Mouse (Mus musculus) heart, adult 2 months (tissue): ENCODE measurements at regions not wholly inside any gene's neighbourhood (a gene's known extent, or its start where the extent isn't known, plus 50 kb on each side); places are given as distances from the start of the nearest gene placed in this dataset.

Source experiments
- DNase-seq, 2 experiments: peaks; one replicate each; pipeline ENCODE4 v3.0.0; 2021
- H3K27ac ChIP-seq: fragments of 200-600 bp; 2 replicates; pipeline ENCODE4 v1.8.1; 2022
- H3K27me3 ChIP-seq: fragments of 200-500 bp; 2 replicates; pipeline ENCODE4 v1.6.1; 2012; ENCODE audit warnings: mild to moderate bottlenecking, low read length, inconsistent platforms, mixed read lengths; ENCODE audit not compliant: control insufficient read depth, insufficient read depth
- H3K36me3 ChIP-seq: fragments of 200-500 bp; 2 replicates; pipeline ENCODE4 v1.6.1; 2012; ENCODE audit warnings: low read length, inconsistent platforms; ENCODE audit not compliant: control insufficient read depth, insufficient read depth
- H3K4me1 ChIP-seq: fragments of 200-500 bp; 2 replicates; pipeline ENCODE4 v1.6.1; 2011; ENCODE audit warnings: low read length; ENCODE audit not compliant: control insufficient read depth, insufficient read depth
- H3K4me3 ChIP-seq: fragments of 200-600 bp; 2 replicates; pipeline ENCODE4 v1.8.1; 2022
- H3K79me2 ChIP-seq: fragments of 200-500 bp; replicated peaks from 2 replicates; pipeline ENCODE4 v1.6.1; 2012; ENCODE audit warnings: mild to moderate bottlenecking, inconsistent platforms, low read length, moderate library complexity, mixed read lengths; ENCODE audit not compliant: control insufficient read depth, insufficient read depth
- H3K9ac ChIP-seq: fragments of 200-500 bp; 2 replicates; pipeline ENCODE4 v1.6.1; 2012; ENCODE audit warnings: low read depth, mild to moderate bottlenecking, control low read depth, inconsistent platforms, low read length, mixed read lengths
- CTCF ChIP-seq: fragments of 200-600 bp; IDR thresholded peaks from 2 replicates; pipeline ENCODE4 v1.8.1; 2022; ENCODE audit warnings: antibody characterized with exemption, mild to moderate bottlenecking, moderate library complexity
- EP300 ChIP-seq: fragments of 200-500 bp; IDR thresholded peaks from 2 replicates; pipeline ENCODE4 v1.6.1; 2011; ENCODE audit warnings: low read depth, low read length, control low read depth; ENCODE audit not compliant: insufficient read depth
- POLR2A ChIP-seq: fragments of 200-500 bp; IDR thresholded peaks from 2 replicates; pipeline ENCODE4 v1.6.1; 2011; ENCODE audit warnings: mild to moderate bottlenecking, low read depth, low read length, control low read depth; ENCODE audit not compliant: insufficient read depth
- WGBS: fragments of 180-500 bp; shearing (Covaris S2); methylation state at CpG from one replicate; pipeline ENCODE4 v1.1.7; 2018; 5-methylcytosine and 5-hydroxymethylcytosine counted together
- intact Hi-C: fragments of 180-260 bp; cut with DNase I; formaldehyde crosslinking; loops from one replicate; pipeline ENCODE4 v1.15.1; 2025

- H3K4me3 ChIP-seq, result peak overlapping the region; percentile 47; the same call in 1 of the 2 replicates
These were observed 59.6 kb downstream of the Irf2bpl start for GRCm38 (mm10) chr12:86824860-86825583.

GRCm38 (mm10) chr12:86823855-86824589 is 60.6 kb downstream of the Irf2bpl start:
- intact Hi-C loops, result loop anchor here (1.0 kb wide), 2 partner anchors 23 to 60 kb away; partner anchors contain the start of gene Irf2bpl
- TF ChIP-seq EP300, result peak; percentile 86
- peak; percentile 50 for TF ChIP-seq CTCF
- peak; percentile 65 for TF ChIP-seq POLR2A
- peak; percentile 91 to 94 for DNase-seq
- H3K9ac ChIP-seq, result peak overlapping the region; percentile 80
- no peaks in the 10 kb centered on the region for H3K79me2 ChIP-seq
- H3K27me3 ChIP-seq, result no peaks in the 10 kb centered on the region
- peak overlapping the region; percentile 47 for H3K4me3 ChIP-seq
- 1% methylated on average over 29 of the region's 29 CpGs for WGBS
- peak overlapping the region; percentile 95 for H3K27ac ChIP-seq
- H3K36me3 ChIP-seq, result peaks cover 7% of the 10 kb centered on the region
- H3K4me1 ChIP-seq, result peaks cover 22% of the 10 kb centered on the region

More at GRCm38 (mm10) chr12:86824860-86825583, 59.6 kb downstream of the Irf2bpl start:
- Histone ChIP-seq H3K9ac (peak overlapping the region; percentile 33), H3K27ac (peak overlapping the region; percentile 95), H3K4me1 (peaks cover 24% of the 10 kb centered on the region), H3K36me3 (peaks cover 7% of the 10 kb centered on the region), H3K79me2 (no peaks in the 10 kb centered on the region), H3K27me3 (no peaks in the 10 kb centered on the region)
- intact Hi-C loops, result loop anchor here (1.0 kb wide), 2 partner anchors 24 to 59 kb away; partner anchors contain the start of gene Irf2bpl
- TF ChIP-seq EP300 (peak; percentile 97), CTCF (no peak), POLR2A (0 out of 2 replicates have a peak, but pooled peaks have one; percentile 22)
- 2% methylated on average over 14 of the region's 14 CpGs for WGBS
- DNase-seq, result peak; percentile 89 to 93

- H3K36me3 ChIP-seq, result peaks cover 7% of the 10 kb centered on the region
- DNase-seq, result no peak
- TF ChIP-seq CTCF (no peak), POLR2A (no peak), EP300 (no peak)
- peak overlapping the region; percentile 95 for H3K27ac ChIP-seq
- H3K4me3 ChIP-seq, result peak overlapping the region; percentile 47
- peaks cover 26% of the 10 kb centered on the region for H3K4me1 ChIP-seq
- 71% methylated on average over 4 of the region's 4 CpGs for WGBS
- no peaks in the 10 kb centered on the region for H3K27me3 ChIP-seq
- peak overlapping the region; percentile 80 for H3K9ac ChIP-seq
- no peaks in the 10 kb centered on the region for H3K79me2 ChIP-seq
- intact Hi-C loops, result no loop called here
These were observed 61.1 kb downstream of the Irf2bpl start for GRCm38 (mm10) chr12:86823488-86823854.

- Histone ChIP-seq H3K36me3 (peaks cover 7% of the 10 kb centered on the region), H3K4me3 (no peak overlapping the region), H3K4me1 (peaks cover 31% of the 10 kb centered on the region), H3K79me2 (no peaks in the 10 kb centered on the region), H3K27me3 (no peaks in the 10 kb centered on the region), H3K27ac (no peak overlapping the region), H3K9ac (no peak overlapping the region)
- WGBS, result 88% methylated on average over 6 of the region's 6 CpGs
- intact Hi-C loops, result no loop called here
- no peak for DNase-seq
- TF ChIP-seq EP300 (no peak), CTCF (no peak), POLR2A (no peak)
These were observed 63.4 kb downstream of the Irf2bpl start for GRCm38 (mm10) chr12:86821183-86821582.

GRCm38 (mm10) chr12:86819568-86819967 is 65.0 kb downstream of the Irf2bpl start:
- no peaks in the 10 kb centered on the region for H3K79me2 ChIP-seq
- H3K27ac ChIP-seq, result no peak overlapping the region
- H3K27me3 ChIP-seq, result no peaks in the 10 kb centered on the region
- TF ChIP-seq EP300 (no peak), CTCF (no peak), POLR2A (no peak)
- WGBS, result 96% methylated on average over 6 of the region's 6 CpGs
- no peak for DNase-seq
- H3K36me3 ChIP-seq, result no peaks in the 10 kb centered on the region; the same call in 1 of the 2 replicates
- H3K4me3 ChIP-seq, result no peak overlapping the region
- intact Hi-C loops, result no loop called here
- H3K9ac ChIP-seq, result no peak overlapping the region
- peaks cover 24% of the 10 kb centered on the region for H3K4me1 ChIP-seq

- TF ChIP-seq CTCF, result no peak
- TF ChIP-seq POLR2A, result no peak
- no peak for TF ChIP-seq EP300
- 45% methylated on average over 5 of the region's 5 CpGs for WGBS
- intact Hi-C loops, result no loop called here
- Histone ChIP-seq H3K9ac (no peak overlapping the region), H3K27ac (no peak overlapping the region), H3K4me1 (peaks cover 23% of the 10 kb centered on the region), H3K27me3 (no peaks in the 10 kb centered on the region), H3K4me3 (no peak overlapping the region), H3K79me2 (no peaks in the 10 kb centered on the region), H3K36me3 (no peaks in the 10 kb centered on the region; the same call in 1 of the 2 replicates)
- DNase-seq, result no peak
These were observed 65.4 kb downstream of the Irf2bpl start for GRCm38 (mm10) chr12:86819163-86819562.
